Mouse (Mus musculus): ENCODE data around the gene Eda. TPM values are rescaled to one million over a fixed set of nuclear protein-coding genes. Genes with fewer than 3 reads are reported as not detected.
"Not testable (repeated sequence)": the region's sequence is repeated elsewhere in the genome, so short reads cannot be mapped to it uniquely, and the experiment has no call there.

Eda gene
- polyA plus RNA-seq, 1 experiment, result 0.01 TPM

DNA sequence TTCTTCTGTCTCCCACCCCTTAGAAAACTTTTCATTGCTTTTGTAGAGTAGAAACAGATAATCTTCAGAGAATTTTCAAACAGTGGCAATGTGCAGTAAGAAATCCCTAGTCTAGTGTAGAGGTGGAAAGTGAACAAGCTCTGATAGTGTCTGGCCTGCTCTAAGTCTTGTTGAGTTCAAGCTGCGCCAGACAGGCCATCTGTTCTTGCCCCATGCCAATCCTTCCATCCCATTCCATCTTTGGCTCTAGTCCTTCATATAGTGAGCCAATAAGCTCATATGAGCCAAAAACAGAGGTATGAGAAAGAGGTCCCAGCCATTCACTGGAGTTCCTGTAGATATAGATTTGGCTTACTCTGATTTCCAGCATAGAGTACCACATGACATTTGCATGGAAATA, 414.5 kb downstream of the Eda start:
- no peak for TF ChIP-seq GATA1 (IDR thresholded peaks at IDR 0.05; ENCODE audit: low read length)

DNA sequence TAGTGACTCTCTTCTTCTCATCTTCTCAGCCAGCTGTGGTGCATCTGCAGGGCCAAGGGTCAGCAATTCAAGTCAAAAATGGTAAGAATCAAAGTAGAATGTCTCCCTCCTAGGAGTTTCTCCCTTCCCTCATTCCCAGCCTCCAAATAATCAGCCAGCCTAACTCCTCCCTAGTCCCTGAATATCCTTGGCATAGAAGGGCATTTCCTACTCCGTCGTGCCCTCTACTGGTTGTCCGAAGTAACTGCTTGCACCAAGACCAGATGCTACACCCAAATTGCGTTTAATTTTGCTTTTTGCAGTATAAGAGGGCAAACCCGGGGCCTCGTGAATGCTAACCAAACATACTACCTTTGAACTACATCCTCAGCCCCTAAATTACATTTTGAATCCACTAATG, 416.9 kb downstream of the Eda start:
- TF ChIP-seq GATA1 (IDR thresholded peaks at IDR 0.05; ENCODE audit: low read length), result no peak

DNA sequence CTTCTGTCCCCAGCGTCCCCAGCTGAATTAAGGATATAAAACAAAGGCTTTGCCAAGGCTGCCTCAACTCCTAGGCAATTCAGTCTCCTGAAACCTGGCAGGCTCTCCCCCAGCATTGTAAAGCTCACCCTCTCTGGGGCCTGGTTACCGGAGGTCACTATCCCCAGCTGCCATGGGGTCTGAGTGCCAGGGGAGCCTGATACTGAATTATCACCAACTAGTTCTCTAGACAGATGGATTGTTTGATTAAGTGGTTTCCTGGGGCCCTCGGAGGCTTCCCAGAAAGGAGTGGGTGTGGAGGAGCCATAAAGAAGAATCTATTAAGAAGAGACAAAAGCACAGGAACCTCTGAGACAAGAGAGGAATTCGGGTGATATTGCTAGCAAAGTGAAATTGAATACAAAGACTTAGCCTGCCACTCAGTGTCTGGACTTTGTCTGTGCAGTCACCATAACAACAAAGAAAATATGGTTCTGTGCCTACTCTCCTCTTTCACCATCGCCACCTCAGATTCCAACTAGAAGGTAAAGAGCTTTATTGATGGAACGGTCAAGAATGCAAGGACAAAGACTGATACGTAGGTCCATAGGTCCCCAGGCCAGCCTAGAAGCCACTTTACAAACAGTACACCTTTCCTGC, 418.9 kb downstream of the Eda start:
- no peak for TF ChIP-seq GATA1 (IDR thresholded peaks at IDR 0.05; ENCODE audit: low read length)

DNA sequence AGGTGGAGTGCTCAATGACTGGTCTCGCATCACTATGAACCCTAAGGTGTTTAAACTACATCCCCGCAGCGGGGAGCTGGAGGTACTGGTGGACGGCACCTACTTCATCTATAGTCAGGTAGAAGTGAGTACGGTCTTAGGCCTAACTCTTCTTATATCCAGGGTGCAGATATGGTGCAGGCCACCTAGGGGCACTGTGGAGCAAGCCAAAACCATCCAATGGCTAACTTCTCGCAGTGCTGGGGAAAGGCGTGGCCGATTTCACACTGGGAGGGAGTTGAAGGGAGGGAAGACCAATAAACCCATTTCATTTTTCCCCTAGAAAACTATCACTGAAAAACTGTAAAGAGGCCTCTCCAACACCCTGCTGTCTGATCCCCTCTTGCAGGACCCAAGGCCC, 419.6 kb downstream of the Eda start:
- no peak for TF ChIP-seq GATA1 (IDR thresholded peaks at IDR 0.05; ENCODE audit: low read length)

DNA sequence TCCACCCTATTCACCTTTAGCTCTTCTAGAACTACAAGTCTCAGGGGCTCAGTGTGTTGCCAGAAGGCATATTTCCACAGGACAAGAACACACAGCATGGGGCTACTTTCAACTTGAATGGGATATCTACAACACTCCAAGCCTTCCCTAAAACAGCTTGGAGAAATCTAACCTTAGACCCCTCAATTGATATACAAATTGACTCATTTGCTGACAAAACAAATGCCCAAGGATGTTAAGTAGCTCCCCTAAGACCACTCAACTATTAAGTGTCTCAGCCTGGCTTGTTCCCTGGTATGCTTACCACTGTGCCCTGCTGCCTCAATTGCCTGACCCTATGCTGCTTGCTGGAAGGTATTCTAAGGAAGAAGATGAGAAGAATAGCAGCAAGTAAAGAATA, 425.5 kb downstream of the Eda start:
- no peak for TF ChIP-seq GATA1 (IDR thresholded peaks at IDR 0.05; ENCODE audit: low read length)

DNA sequence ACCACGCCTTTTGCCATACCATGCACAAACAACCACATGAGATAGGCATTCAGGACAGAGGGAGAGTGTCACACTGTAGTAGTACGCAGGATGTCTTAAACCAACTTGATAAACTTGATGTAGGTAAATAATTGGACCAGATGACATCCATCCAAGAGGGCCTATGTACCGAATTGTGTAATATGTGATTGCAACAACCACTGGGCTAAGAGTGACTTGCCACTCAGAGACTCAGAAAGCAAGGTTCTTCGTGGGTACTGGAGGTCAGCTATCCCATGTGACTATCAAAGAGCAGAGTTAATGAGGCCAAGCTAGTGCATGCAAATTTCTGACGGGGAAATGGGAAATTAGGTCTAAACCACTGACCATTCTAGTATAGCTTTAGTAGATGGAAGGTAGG, 426.3 kb downstream of the Eda start:
- no peak for TF ChIP-seq GATA1 (IDR thresholded peaks at IDR 0.05; ENCODE audit: low read length)

DNA sequence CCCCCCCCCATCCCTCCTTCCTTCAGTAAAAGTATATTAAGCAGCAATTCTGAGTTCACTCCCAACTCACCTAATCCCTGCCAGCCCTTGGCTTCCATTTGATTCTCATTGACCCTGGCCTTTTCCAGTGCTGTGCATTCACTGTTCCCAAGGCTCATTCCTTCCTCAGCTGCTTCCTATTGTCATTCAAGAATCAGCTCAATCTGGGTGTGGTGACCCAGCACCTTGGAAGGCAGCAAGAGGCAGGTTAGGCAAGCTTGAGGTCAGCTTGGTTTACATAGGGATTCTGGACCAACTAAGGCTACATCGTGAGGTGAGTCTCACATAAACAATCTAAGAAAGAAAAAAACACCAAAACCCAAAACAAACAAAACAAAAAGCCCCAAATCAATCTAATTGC, 433.8 kb downstream of the Eda start:
- no peak for TF ChIP-seq GATA1 (IDR thresholded peaks at IDR 0.05; ENCODE audit: low read length)

DNA sequence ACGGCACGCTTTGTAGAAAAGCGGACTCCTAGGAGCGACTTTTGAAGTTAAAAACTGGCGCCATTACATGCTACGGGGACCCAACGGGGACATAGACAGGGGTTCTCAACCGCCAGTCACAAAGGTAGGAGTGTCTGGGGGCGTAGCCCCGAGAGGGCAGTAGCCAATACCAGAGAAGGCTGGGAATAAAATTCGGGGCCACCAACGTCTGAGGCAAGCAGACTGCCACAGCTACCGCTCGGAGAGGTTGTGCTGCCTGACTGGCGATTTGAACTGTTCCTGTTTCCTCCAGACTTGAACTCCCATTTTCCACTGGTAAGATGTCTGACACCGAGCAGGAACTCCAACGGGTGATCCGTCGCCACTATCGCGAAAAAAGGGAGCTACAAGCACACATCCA, 453.3 kb downstream of the Eda start, which contains the start of gene Otud6a:
Gene Otud6a (plus strand): TSS at position 321 of the 400 bp plus-strand sequence.
- no peak for TF ChIP-seq GATA1 (IDR thresholded peaks at IDR 0.05; ENCODE audit: low read length)

DNA sequence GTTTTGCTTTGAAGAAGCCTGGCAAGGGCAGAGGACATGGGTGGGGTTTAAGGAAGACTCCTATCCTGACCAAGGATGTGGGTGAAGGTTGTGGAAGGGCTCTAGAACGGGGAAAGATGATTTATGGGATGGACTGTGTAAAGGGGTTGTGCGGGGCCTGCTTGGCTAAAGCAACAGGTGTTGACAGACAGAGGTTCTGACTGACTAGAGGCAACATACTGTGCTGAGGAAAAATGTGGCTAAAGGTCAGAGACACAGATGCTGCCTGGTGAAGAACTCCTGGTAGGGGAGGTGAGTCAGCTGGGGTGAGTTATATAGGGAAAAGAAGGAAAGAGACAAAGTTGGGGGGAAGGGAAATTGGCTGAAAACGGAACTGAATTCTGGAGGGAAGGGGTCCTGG, 456.9 kb downstream of the Eda start:
- TF ChIP-seq GATA1 (IDR thresholded peaks at IDR 0.05; ENCODE audit: low read length), result no peak

DNA sequence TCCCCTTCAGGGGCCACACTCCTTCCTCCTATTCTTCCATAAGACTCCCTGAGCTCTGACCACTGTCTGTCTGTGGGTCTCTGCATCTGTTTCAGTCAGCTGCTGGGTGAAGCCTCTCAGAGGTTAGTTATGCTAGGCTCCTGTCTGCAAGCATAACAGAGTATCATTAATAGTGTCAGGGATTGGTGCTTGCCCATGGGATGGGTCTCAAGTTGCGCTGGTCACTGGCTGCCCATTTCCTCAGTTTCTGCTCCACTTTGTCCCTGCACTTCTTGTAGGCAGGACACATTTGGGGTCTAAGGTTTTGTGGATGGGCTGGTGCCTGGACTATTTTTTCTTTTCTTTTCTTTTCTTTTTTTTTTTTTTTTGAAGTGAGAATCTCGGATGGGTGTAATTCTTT, 467.2 kb downstream of the Eda start, which contains the start of gene Awat2:
Gene Awat2 (minus strand): TSS at position 101 of the 400 bp plus-strand sequence.
- not testable (repeated sequence) for TF ChIP-seq GATA1 (IDR thresholded peaks at IDR 0.05; ENCODE audit: low read length)

DNA sequence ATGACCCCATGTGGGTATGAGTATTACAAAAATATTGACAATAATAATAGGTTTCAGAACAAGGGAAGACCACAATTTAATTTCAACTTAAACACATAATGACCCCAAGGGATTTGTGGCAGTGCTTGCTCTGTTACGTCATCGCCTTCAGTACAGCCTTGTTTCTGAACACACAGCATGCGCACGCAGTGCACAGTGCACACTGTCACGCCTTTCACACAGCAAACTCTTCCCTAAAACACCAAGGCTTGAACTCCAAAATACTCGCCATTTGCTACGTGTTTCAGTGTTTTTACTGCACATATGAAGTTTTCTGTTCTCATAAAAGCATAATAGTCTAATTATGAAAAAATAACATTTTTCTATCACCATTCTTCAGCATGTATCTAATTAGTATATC, 468.1 kb downstream of the Eda start:
- TF ChIP-seq GATA1 (IDR thresholded peaks at IDR 0.05; ENCODE audit: low read length), result no peak

Other genes starting within 250 kb of the Eda start
- not detected in 2 replicates for gene Tmem28, start 154.6 kb upstream of the Eda start, polyA plus RNA-seq (2012)